Mouse (Mus musculus): ENCODE data around the gene Dsn1.

DNA sequence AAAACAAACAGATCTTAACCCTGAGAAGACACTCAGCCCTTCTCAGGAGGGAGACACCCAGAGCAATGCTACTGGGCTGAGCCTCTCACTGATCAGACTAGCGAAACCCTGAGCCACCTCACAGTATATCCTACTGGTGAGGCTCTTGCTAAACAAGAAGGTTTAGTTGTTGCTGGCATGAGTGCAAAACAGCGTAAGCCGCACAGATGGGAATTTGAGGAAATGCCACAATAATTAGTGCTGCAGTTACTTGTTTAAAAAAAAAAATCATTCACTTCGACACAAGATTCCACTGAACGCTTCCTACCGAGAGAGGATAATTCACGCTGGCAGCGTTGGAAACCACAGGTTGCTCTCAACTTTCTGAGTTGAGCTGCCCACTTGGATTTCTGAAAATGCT lies 36.6 kb upstream of the Dsn1 start:
- TF ChIP-seq POLR2A (IDR thresholded peaks at IDR 0.05; ENCODE audit: insufficient read depth, low read depth, low read length) (no peak), CTCF (IDR thresholded peaks at IDR 0.05; ENCODE audit: insufficient read depth, low read depth, low read length) (no peak)

Data from olfactory bulb, adult 2 months (tissue).